Comparison of ENCODE assay signal across 9 mouse cellular contexts in genomic region chr13:60308062-60308801, GRCm38 (mm10).
DNase-seq lines count a peak whose midpoint lies in the region; ATAC-seq lines count a peak whose summit lies in the region.
"Had no signal": no experiment of that assay in that cellular context is flagged by ENCODE, and none has a peak within 500 bp of the region (broad histone marks: within the 10 kb centered on the region; RNA-seq: fewer than 3 reads in every experiment).

No protein-coding gene starts in this region.

- H3K9me3 ChIP-seq in midbrain, embryonic 14.5 days (ENCODE audit: control insufficient read depth, low read length): no peaks in the 10 kb centered on the region
- no peaks in the 10 kb centered on the region for H3K9me3 ChIP-seq in midbrain, embryonic 16.5 days (replicated peaks; ENCODE audit: control insufficient read depth, low read length, poor library complexity, severe bottlenecking)
- no peaks in the 10 kb centered on the region for H3K9me3 ChIP-seq in heart, embryonic 15.5 days (replicated peaks)
- no peaks in the 10 kb centered on the region for H3K9me3 ChIP-seq in stomach, embryonic 15.5 days

- H3K27ac ChIP-seq in midbrain, embryonic 14.5 days (replicated peaks; ENCODE audit: low read depth, low read length): no peak overlapping the region
- H3K27ac ChIP-seq in midbrain, embryonic 16.5 days (ENCODE audit: low read length): no peak overlapping the region
- peak overlapping the region; percentile 80 for H3K27ac ChIP-seq in heart, embryonic 15.5 days
- peak overlapping the region; percentile 76 for H3K27ac ChIP-seq in stomach, embryonic 15.5 days
- H3K27ac ChIP-seq: macrophage had no signal

- H3K27me3 ChIP-seq in midbrain, embryonic 14.5 days (ENCODE audit: control insufficient read depth, insufficient read depth, low read length): no peaks in the 10 kb centered on the region
- H3K27me3 ChIP-seq in midbrain, embryonic 16.5 days (ENCODE audit: control insufficient read depth, insufficient read depth, low read depth, low read length): no peaks in the 10 kb centered on the region
- H3K27me3 ChIP-seq in heart, embryonic 15.5 days: no peaks in the 10 kb centered on the region
- no peaks in the 10 kb centered on the region for H3K27me3 ChIP-seq in stomach, embryonic 15.5 days (replicated peaks)

- 71% methylated on average over 13 of the region's 13 CpGs for WGBS in midbrain, embryonic 14.5 days
- 70% methylated on average over 13 of the region's 13 CpGs for WGBS in midbrain, embryonic 16.5 days
- 28% methylated on average over 13 of the region's 13 CpGs for WGBS in heart, embryonic 15.5 days
- WGBS in stomach, embryonic 15.5 days: 31% methylated on average over 13 of the region's 13 CpGs

- no peak overlapping the region for H3K4me2 ChIP-seq in midbrain, embryonic 14.5 days (ENCODE audit: low read length)
- no peak overlapping the region for H3K4me2 ChIP-seq in midbrain, embryonic 16.5 days (ENCODE audit: low read length)
- H3K4me2 ChIP-seq in heart, embryonic 15.5 days: peak overlapping the region; percentile 34
- 0 out of 2 replicates have a peak overlapping the region, but pooled peaks have one; percentile 2 for H3K4me2 ChIP-seq in stomach, embryonic 15.5 days

- no peaks in the 10 kb centered on the region for H3K36me3 ChIP-seq in midbrain, embryonic 14.5 days (ENCODE audit: control insufficient read depth, insufficient read depth, low read length)
- H3K36me3 ChIP-seq in midbrain, embryonic 16.5 days (ENCODE audit: control insufficient read depth, insufficient read depth, low read length): no peaks in the 10 kb centered on the region
- H3K36me3 ChIP-seq in heart, embryonic 15.5 days: no peaks in the 10 kb centered on the region
- H3K36me3 ChIP-seq in stomach, embryonic 15.5 days: no peaks in the 10 kb centered on the region

- H3K4me3 ChIP-seq in midbrain, embryonic 14.5 days (replicated peaks; ENCODE audit: low read depth, low read length): no peak overlapping the region
- H3K4me3 ChIP-seq in midbrain, embryonic 16.5 days (ENCODE audit: low read depth, low read length): no peak overlapping the region
- H3K4me3 ChIP-seq in heart, embryonic 15.5 days: no peak overlapping the region
- H3K4me3 ChIP-seq in stomach, embryonic 15.5 days (replicated peaks): no peak overlapping the region

- no peak overlapping the region for H3K9ac ChIP-seq in midbrain, embryonic 14.5 days (replicated peaks; ENCODE audit: low read length)
- no peak overlapping the region for H3K9ac ChIP-seq in midbrain, embryonic 16.5 days (ENCODE audit: low read depth, low read length)
- no peak overlapping the region for H3K9ac ChIP-seq in heart, embryonic 15.5 days
- no peak overlapping the region for H3K9ac ChIP-seq in stomach, embryonic 15.5 days

- no peak for ATAC-seq in midbrain, embryonic 14.5 days (ENCODE audit: low FRiP score, low TSS enrichment)
- ATAC-seq in midbrain, embryonic 16.5 days: no peak; the same call in 1 of the 2 replicates
- peak; percentile 83 for ATAC-seq in heart, embryonic 15.5 days (replicated peaks; ENCODE audit: insufficient number of reproducible peaks, insufficient read depth, low FRiP score, low read depth)
- peak; percentile 82 for ATAC-seq in stomach, embryonic 15.5 days (ENCODE audit: insufficient read depth, low FRiP score, low read depth)
- ATAC-seq in CD4-positive, CD25-positive, alpha-beta regulatory T cell, adult 4 months: no peak

- DNase-seq in midbrain, embryonic 14.5 days: peak; percentile 42
- DNase-seq in kidney, postnatal 4 days: peak; percentile 67 to 80
- DNase-seq in frontal cortex, postnatal 36 days (ENCODE audit: low spot score in 2 of 2): no peak
- DNase-seq in layer of hippocampus, adult 18-20 months (ENCODE audit: low spot score in 2 of 2): no peak

- H3K4me1 ChIP-seq in midbrain, embryonic 14.5 days (ENCODE audit: control insufficient read depth, insufficient read depth, low read length): no peaks in the 10 kb centered on the region
- H3K4me1 ChIP-seq in midbrain, embryonic 16.5 days (ENCODE audit: control insufficient read depth, insufficient read depth, low read length): no peaks in the 10 kb centered on the region
- H3K4me1 ChIP-seq in heart, embryonic 15.5 days (replicated peaks): peaks cover 19% of the 10 kb centered on the region
- peaks cover 4% of the 10 kb centered on the region; the same call in 1 of the 2 replicates for H3K4me1 ChIP-seq in stomach, embryonic 15.5 days

Comparison
In these comparisons a context has a peak if more than half of its experiments do, and no peak if none do; other contexts are left out.
1. ATAC-seq: peak in heart, embryonic 15.5 days (single experiment) and stomach, embryonic 15.5 days (single experiment); none in midbrain, embryonic 14.5 days (single experiment), midbrain, embryonic 16.5 days (single experiment) and CD4-positive, CD25-positive, alpha-beta regulatory T cell, adult 4 months (single experiment).
2. DNase-seq: peak in midbrain, embryonic 14.5 days (single experiment) and kidney, postnatal 4 days (2 of 2); none in frontal cortex, postnatal 36 days (0 of 2) and layer of hippocampus, adult 18-20 months (0 of 2).
3. H3K27ac ChIP-seq: peak in heart, embryonic 15.5 days (single experiment) and stomach, embryonic 15.5 days (single experiment); none in midbrain, embryonic 14.5 days (single experiment) and midbrain, embryonic 16.5 days (single experiment).
4. H3K4me2 ChIP-seq: peak in heart, embryonic 15.5 days (single experiment) and stomach, embryonic 15.5 days (single experiment); none in midbrain, embryonic 14.5 days (single experiment) and midbrain, embryonic 16.5 days (single experiment).